Mouse (Mus musculus) liver, adult (tissue): ENCODE results near the gene Fgf9.

Experiments used
- GATA4 ChIP-seq: IDR thresholded peaks from 2 replicates; pipeline ENCODE4 v1.6.1; 2014; ENCODE audit warnings: mild to moderate bottlenecking, low read length; ENCODE audit not compliant: insufficient replicate concordance

The Fgf9 gene

DNA sequence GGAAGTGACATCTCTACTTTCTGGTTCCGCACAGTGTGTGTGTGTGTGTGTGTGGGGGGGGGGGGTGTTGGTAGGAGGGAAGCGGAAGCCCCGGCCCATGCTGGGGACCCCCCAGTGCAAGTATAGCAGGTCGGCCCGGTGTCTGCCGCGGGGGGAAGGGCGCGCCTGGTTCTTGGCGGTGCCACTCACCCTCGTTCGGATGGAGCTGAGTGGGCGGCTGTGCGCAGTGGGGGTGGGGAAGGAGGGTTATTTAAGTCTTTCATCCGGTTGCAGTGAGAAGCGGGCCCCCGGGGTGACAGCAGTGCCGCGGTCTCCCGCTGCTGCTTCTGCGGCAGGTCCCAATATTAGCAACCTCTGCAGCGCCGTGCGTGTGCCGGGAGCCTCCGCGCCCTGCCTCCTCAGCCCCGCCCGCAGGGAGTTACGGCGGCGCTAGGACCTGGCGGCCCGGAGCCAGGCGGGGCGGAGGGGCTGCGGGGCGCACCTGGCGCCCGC is 5.7 kb downstream of the Fgf9 start:
- TF ChIP-seq GATA4, result no peak

DNA sequence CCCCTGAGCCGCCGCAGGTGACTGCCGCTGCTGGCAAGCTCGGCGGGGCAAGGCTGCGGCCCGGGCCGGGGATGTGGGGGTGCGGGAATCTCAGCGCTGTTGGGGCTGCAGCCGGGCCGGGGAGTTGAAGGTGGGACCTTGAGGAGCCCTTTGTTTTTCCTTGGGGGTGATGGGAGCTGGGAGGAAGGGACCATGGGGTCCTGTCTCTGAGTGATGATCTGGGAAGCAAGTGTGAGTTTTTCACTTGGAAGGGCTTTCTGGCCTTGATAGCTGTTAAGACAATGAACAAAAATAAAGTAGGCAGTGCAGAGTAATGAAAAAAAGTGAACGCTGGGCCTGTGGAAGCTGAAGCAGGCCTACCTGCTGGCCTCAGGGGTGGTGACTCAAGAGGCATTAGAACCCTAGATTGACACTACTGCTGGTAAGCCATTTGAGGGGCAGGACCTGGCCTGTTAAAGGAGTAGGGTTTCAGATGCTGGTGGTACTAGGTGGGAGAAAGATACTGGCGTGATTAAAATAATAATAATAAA is 6.4 kb downstream of the Fgf9 start:
- no peak for TF ChIP-seq GATA4

DNA sequence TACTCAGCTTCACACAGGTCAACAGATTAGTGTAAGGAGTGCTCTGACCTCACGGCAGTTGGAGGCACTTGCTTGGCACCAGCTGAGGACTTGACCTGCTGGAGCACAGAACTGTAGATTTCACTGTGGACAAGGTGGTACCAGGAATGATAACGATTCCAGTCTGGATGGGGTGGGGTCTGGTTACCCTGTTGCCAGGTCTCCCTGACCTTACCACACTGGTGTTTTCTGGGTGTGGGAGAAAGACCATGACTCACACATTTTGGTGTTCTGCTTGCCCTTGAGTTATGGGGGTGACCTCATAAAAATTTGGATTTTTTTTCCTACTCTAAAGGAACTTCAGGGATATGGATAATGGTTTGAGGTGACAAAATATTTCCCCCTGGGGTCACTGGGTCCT is 9.1 kb downstream of the Fgf9 start:
- no peak for TF ChIP-seq GATA4

DNA sequence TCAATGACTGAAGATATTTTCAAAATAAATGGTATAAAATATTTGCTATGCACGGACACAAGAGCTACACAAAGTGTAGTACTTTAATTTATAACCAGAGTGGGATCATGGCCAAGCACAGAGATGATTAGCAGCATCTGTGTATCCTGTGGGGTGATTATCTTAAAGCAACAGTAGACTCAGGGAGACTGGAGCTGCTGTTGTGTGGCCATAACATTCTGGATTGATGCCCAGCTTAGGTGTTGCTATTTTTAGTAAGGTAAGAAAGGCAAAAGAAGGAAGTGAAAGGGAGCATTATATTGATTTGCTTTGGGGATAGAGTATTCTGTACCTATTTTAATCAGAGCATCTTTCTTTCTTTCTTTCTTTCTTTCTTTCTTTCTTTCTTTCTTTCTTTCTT is 11.6 kb downstream of the Fgf9 start:
- TF ChIP-seq GATA4, result no peak

DNA sequence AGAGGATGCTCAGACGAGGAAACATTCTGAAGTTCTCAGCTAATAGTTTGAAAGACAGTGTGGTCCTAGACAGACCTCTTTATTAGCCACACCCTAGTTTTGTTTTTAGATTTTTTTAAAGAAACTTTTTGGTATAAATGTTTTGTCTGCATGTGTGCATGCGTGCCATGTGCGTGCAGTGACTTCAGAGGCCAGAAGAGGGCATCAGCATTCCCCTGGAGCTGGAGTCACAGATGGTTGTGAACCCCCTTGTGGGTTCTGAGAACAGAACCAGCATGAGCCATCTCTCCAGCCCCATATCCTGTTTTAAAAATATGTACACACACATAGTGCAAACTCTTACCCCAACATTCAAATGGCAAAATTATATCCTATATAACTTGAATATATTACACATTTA is 13.9 kb downstream of the Fgf9 start:
- no peak for TF ChIP-seq GATA4

DNA sequence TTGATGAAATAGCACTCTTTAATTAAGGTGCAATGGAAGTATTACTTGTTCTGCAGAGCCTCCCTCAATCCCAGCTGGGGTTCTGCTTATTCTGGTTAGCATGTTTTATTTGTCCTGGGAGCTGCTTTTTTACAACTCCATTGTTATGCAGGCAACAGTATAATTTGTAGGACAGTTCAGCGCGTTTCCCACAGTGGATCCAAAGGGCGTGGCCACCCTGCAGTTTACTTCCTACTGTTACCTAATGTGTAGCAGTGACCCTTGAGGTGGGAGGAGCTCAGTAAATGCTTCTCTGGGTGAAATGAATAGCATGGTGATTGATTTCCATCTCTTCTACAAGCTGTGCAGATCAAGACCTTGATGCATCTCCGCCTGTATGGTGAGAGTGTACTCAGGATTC is 17.0 kb downstream of the Fgf9 start:
- no peak for TF ChIP-seq GATA4

DNA sequence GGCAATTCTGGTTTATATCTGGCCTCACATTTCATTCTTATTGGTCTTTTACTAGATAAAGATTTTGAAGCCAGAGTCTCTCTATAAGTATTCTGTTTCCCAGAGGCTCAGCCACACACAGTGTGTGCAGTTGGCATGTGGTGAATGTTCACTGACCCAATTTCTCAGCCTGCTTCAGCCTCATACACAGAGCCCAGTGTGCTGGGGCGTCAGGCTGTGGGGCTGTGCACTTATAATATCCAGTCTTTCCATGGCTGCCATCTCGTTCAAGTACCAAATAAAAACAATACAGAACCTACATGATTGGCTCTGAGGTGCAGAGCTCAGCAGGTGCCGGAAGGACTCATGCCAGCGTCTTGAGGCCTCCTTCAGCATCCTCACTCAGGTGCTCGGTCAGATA is 19.1 kb downstream of the Fgf9 start:
- no peak for TF ChIP-seq GATA4

DNA sequence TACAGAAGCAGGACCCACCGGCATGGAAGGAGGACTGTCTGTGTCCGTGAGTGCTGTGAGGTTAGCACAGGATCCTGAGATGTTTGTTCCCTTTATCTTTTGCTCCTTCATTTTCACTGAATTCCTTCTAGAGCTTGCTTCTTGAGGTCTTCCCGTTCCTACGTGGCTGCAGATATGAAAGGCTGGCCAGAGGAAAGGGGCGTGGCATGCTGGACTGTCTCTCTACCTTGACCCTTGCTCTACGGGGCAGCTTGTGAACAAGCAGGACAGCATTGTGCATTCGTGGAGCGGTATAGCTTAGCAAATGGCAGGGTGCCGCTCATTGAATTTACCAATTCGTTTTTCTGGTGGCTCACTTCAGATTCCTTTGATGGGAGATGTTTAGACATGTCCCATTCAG is 21.0 kb downstream of the Fgf9 start:
- no peak for TF ChIP-seq GATA4

DNA sequence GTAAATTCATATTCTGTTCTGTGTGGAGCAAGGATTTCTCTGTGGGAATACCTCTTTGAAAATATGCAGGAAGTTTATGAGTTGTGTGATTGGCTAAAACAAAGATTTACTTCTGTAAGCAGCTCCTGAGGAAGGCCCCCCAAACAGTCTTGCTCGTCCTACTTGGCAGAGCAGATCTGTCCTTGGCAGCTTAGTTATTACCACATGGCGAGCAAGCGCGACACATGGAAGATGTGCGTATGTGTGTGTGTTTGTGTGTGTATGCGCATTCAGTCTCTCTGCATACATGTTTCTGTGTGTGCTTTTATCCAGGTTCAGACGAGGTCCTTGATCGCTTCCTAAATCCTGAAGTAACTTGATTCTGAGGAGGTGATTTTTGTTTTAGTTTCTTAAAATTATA is 29.3 kb downstream of the Fgf9 start:
- TF ChIP-seq GATA4, result no peak

DNA sequence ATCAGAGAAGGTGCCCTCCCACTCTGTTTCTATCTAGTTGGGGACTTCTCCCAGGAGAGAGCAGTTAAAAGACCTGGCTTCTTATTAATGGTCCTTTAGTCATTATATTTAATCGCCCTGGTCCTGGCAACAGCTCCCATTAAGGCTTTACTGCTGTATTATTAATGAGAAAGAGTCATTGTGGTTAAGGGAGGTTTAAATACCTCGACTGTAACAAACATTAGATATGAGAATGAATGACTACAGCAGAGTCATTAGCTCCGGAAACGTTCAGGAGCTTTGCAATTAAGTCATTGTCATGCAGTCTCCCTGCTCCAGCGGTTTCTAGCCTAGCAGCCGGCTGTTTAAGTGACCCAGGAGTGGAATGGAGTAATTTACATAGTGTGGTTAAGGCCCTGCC is 31.0 kb downstream of the Fgf9 start:
- no peak for TF ChIP-seq GATA4

DNA sequence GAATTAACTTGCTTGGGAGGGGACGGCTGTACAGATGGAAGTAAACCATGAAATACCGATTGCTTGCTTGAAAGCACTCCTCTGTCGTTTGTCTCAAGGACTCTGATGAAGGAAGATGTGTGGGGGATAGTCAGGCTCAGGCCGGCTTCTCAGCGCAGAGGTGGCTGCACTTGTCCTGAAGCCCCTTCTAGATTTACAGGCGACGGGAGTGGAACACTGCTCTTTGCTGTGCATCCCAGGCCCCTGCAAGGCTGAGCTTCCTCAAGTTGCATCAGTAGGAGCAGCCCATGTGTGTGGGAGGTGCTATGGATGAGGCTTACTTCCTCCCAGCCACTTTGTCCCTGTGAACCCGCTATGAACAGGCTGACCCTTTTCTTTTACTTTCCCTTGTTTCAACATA is 33.9 kb downstream of the Fgf9 start:
- no peak for TF ChIP-seq GATA4

DNA sequence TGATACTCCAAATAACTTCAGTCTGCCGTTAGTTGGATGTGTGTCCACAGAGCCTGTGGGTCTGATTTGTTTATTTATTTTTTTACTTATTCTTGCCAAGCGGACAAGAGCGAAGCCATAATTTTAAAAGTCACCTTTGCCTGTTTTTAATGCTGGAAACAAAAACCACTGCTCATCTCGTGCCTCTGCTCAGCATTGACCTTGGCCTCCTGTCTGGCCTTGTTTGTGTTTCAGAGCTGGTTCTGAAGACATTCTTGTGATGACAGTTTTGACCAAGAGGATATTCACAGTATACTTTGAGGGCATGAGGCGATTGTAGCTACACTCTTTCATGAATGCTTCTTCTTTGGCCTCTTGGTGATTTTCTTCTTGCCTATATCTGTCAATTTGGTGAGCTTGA is 35.2 kb downstream of the Fgf9 start:
- no peak for TF ChIP-seq GATA4

DNA sequence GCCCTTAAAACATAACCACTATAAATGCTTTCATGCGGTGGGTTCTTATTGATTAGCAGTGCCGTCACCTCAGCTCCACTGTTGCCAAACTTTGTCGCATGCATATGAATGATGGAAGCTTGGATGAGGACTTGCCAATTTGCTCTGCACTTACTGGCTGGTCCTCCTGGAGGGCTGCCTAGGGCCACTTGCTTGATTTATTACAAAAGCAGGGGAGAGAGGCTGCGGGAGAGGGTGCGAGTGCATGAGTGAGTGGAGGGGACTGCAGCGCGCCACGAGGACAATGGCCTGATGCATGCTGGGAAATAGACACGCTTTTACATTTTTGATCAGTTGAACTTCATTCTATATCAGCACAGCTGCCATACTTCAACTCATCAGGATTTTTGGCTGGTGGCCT is 39.3 kb downstream of the Fgf9 start:
- TF ChIP-seq GATA4, result no peak

DNA sequence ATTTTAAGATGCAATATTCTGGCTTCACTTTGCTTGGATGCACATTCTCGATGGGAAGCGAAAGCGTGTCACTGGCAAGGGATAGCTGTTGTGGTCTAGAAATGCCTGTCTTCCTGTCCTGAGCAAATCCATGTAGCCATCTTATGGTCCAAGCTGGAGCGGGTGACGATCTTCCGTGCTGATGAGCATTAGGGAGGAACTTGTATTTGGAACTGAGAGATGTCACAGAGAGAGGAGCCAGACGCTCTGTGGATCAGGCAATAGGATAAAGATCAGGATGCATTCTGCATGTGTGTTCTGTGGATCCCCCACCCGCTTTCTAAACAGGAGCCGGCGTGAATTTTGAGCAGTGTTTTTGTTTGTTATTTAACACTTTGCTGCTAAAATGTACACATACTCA is 41.2 kb downstream of the Fgf9 start:
- no peak for TF ChIP-seq GATA4

DNA sequence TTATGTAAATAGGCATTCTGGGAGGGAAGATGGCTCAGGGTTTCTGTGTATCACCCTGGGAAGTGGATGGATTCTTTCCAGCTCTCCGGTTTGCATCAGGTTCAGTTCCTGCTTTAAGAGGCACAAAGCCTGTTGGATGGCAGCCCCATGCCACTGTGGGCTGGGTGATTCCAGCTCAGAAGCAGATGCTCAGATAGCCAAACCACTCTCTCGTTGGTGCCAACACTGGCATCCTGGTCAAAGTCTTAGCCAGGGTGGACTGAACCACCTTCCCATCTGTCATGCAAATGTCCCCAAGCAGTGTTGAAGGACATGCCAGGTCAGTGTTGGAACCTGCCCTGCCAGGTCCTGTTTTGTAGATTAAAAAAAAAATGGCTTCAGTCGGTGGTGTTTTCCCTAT is 42.0 kb downstream of the Fgf9 start:
- TF ChIP-seq GATA4, result no peak

DNA sequence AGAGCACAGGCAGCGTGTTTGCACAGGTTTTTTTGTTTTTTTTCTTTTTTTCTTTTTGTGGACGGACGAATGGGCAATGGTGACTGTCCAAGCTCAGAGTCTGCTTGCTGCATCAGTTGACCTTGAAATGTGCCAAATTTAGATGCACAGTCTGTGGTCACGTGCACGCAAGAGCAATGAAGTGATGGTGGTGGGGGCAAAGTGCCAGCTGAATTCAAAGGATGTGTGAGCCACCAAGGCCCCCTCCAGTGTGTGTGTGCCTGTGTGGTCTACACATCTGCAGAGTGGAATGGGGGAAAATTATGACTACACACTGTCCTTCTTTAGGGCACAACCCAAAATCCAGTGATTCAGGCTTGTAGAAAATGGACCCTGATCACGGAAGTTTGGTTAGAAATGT is 42.8 kb downstream of the Fgf9 start:
- no peak for TF ChIP-seq GATA4

DNA sequence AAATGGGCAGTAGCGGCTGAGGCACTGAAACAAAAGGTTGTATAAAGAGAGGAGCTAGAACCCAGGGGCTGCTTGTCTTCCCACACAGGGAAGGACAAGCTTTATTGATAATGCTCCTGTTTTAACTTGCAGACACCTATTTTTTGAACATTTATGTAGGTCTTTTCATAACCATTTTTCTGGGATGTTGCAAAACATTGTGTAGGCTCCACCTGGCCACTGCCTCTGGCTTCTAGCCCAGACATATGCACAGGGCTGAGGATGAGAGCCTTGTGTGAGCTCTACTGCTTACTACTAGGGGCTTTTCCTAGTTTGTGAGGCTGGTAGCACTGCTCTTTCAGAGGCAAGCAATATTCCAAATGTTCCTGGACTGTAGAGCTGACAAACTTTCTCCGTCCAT is 43.8 kb downstream of the Fgf9 start:
- no peak for TF ChIP-seq GATA4

DNA sequence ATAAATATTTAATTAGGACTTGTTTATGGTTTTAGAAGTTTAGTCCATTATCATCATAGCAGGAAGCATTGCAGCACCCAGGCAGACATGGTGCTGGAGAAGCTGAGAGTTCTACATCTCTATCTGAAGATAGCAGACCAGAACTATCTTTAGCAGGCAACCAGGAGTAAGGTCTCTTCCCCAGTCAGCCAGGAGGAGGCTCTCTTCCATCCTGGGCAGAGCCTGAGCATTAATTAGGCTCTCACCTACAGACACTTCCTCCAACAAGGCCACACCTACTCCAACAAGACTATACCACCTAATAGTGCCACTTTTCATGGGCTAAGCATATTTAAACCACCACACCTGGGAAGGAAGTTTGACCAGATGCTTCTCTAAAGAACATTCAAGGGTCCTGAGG is 54.3 kb downstream of the Fgf9 start:
- TF ChIP-seq GATA4, result no peak
